Mouse (Mus musculus) heart, embryonic 15.5 days (tissue): ENCODE results near the gene Tmem203. TPM values are rescaled to one million over a fixed set of nuclear protein-coding genes. Genes with fewer than 3 reads are reported as not detected.

Experiments
- ATAC-seq: fragments of 200-750 bp; cut with Nextera tagmentation; replicated peaks from 2 replicates; pipeline ENCODE4 v1.8.0; 2017; ENCODE audit warnings: low read depth, moderate TSS enrichment; ENCODE audit not compliant: insufficient number of reproducible peaks, insufficient read depth, low FRiP score
- H3K27ac ChIP-seq: fragments of 300-500 bp; sonication (generic); 2 replicates; pipeline ENCODE4 v1.5.1; 2015; ENCODE audit warnings: mild to moderate bottlenecking, inconsistent platforms
- H3K27me3 ChIP-seq: fragments of 300-500 bp; sonication (generic); 2 replicates; pipeline ENCODE4 v1.6.1; 2015; ENCODE audit warnings: inconsistent platforms
- H3K36me3 ChIP-seq: fragments of 300-500 bp; sonication (generic); 2 replicates; pipeline ENCODE4 v1.6.1; 2015; ENCODE audit warnings: mild to moderate bottlenecking, inconsistent platforms
- H3K4me1 ChIP-seq: fragments of 300-500 bp; sonication (generic); replicated peaks from 2 replicates; pipeline ENCODE4 v1.6.1; 2015; ENCODE audit warnings: inconsistent platforms
- H3K4me2 ChIP-seq: fragments of 300-500 bp; sonication (generic); 2 replicates; pipeline ENCODE4 v1.6.1; 2015; ENCODE audit warnings: inconsistent platforms, mild to moderate bottlenecking, moderate library complexity
- H3K4me3 ChIP-seq: fragments of 300-500 bp; sonication (generic); 2 replicates; pipeline ENCODE4 v1.5.1; 2015; ENCODE audit warnings: mild to moderate bottlenecking, inconsistent platforms
- H3K9ac ChIP-seq: fragments of 300-500 bp; sonication (generic); 2 replicates; pipeline ENCODE4 v1.6.1; 2015; ENCODE audit warnings: mild to moderate bottlenecking, inconsistent platforms
- H3K9me3 ChIP-seq: fragments of 300-500 bp; sonication (generic); replicated peaks from 2 replicates; pipeline ENCODE4 v1.6.1; 2016; ENCODE audit warnings: inconsistent platforms
- whole genome bisulfite sequencing: fragments of 180-500 bp; shearing (Covaris S2); methylation state at CpG from one replicate; pipeline ENCODE4 v1.1.7; 2015; ENCODE audit warnings: mixed read lengths; 5-methylcytosine and 5-hydroxymethylcytosine counted together
- polyA plus RNA-seq: library from polyadenylated mRNA; unstranded; fragments of >200 nt; fragmentation: Nextera tagmentation; extraction: Ambion mirVana; gene quantifications from 2 replicates; pipeline ENCODE4 v1.2.1, GENCODE M21; 2015

Tmem203 gene
- 17.6 and 18.2 TPM in 2 replicates for polyA plus RNA-seq

DNA sequence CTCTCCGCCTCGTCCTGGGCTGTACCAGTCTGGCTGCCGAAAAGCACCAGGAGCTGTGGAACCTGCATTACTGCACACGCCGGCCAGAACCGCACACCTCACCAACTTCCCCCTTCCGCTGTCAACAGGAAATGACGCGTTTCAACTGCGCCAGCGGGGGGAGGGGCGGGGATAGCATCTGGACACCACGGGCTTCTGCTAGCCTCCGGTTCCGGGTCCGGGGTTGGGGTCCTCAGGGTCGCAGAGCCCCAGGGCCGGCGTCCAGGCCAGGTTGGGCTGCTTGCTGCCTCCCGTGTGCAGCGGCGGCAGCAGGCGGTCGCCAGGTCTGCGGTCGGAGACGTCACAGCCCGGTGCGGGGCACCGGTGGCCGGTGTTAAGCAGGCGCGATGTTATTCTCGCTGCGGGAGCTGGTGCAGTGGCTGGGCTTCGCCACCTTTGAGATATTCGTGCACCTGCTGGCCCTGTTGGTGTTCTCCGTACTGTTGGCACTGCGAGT, at the start of gene Tmem203:
TSS of gene Tmem203 (plus strand) at position 156 of the 496 bp plus-strand sequence.
- H3K27ac ChIP-seq: peak within 1 kb of the TSS; percentile 80
- peaks cover 16% of the 10 kb centered on the region for H3K4me1 ChIP-seq
- WGBS: under 1% methylated on average over 39 of the region's 39 CpGs
- H3K27me3 ChIP-seq: no peaks in the 10 kb centered on the region
- peak within 1 kb of the TSS; percentile 91 for H3K4me2 ChIP-seq
- no peaks in the 10 kb centered on the region for H3K9me3 ChIP-seq
- H3K9ac ChIP-seq: peak within 1 kb of the TSS; percentile 81
- peaks cover 19% of the 10 kb centered on the region for H3K36me3 ChIP-seq
- ATAC-seq: peak; percentile 83
- peak within 1 kb of the TSS; percentile 81 for H3K4me3 ChIP-seq

DNA sequence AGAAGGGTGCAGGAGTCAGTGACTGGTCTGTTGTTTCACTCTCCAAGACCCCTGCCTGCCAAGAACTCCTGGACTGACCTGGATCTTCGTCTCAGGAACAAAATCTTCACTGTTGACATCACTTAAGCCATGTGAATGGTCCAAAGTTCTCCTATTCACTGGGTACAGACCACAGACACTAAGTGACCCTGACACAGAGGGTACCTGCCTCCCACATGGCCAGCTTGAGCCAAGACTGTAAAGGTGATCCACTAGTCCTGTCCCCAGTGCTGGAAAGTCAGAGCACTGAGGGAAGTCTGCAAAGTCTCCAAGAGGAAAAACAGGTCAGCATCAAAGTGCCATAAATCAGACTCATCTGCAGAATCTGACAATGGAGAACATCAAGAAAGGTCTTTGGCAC, 47.6 kb upstream of the Tmem203 start:
- Histone ChIP-seq H3K9me3 (no peaks in the 10 kb centered on the region), H3K36me3 (peaks cover 58% of the 10 kb centered on the region), H3K9ac (no peak overlapping the region), H3K27me3 (no peaks in the 10 kb centered on the region), H3K4me2 (no peak overlapping the region), H3K4me3 (no peak overlapping the region), H3K27ac (no peak overlapping the region), H3K4me1 (peaks cover 20% of the 10 kb centered on the region)
- WGBS: 86% methylated on average over 1 of the region's 1 CpGs
- no peak for ATAC-seq

GRCm38 (mm10) chr2:25210686-25211085, 44.6 kb upstream of the Tmem203 start:
- Histone ChIP-seq H3K4me1 (peaks cover 20% of the 10 kb centered on the region), H3K4me2 (peak overlapping the region; percentile 75), H3K27me3 (0 out of 2 replicates have a peak, but pooled peaks cover 11% of the 10 kb centered on the region), H3K27ac (peak overlapping the region; percentile 88), H3K4me3 (peak overlapping the region; percentile 63), H3K36me3 (peaks cover 27% of the 10 kb centered on the region), H3K9ac (peak overlapping the region; percentile 80), H3K9me3 (no peaks in the 10 kb centered on the region)
- 1% methylated on average over 24 of the region's 24 CpGs for WGBS
- ATAC-seq: 0 out of 2 replicates have a peak, but pooled peaks have one; percentile 5

- Histone ChIP-seq H3K27me3 (0 out of 2 replicates have a peak, but pooled peaks cover 11% of the 10 kb centered on the region), H3K4me2 (peak within 1 kb of the TSS; percentile 75), H3K27ac (peak within 1 kb of the TSS; percentile 88), H3K4me1 (peaks cover 20% of the 10 kb centered on the region), H3K4me3 (peak within 1 kb of the TSS; percentile 63), H3K9me3 (no peaks in the 10 kb centered on the region), H3K9ac (peak within 1 kb of the TSS; percentile 80), H3K36me3 (peaks cover 22% of the 10 kb centered on the region)
- under 1% methylated on average over 44 of the region's 44 CpGs for WGBS
- peak; percentile 92 for ATAC-seq
Measured at GRCm38 (mm10) chr2:25211121-25211670, 44.0 kb upstream of the Tmem203 start, which contains the start of gene Nelfb. TSS of gene Nelfb (minus strand) at chr2:25211489.

- Histone ChIP-seq H3K4me3 (no peak overlapping the region), H3K9ac (no peak overlapping the region), H3K9me3 (no peaks in the 10 kb centered on the region), H3K27me3 (0 out of 2 replicates have a peak, but pooled peaks cover 11% of the 10 kb centered on the region), H3K4me1 (peaks cover 20% of the 10 kb centered on the region), H3K27ac (no peak overlapping the region), H3K36me3 (peaks cover 6% of the 10 kb centered on the region; the same call in 1 of the 2 replicates), H3K4me2 (no peak overlapping the region)
- no peak for ATAC-seq
- WGBS: 55% methylated on average over 23 of the region's 23 CpGs
Measured at GRCm38 (mm10) chr2:25213266-25213865, 41.9 kb upstream of the Tmem203 start.

GRCm38 (mm10) chr2:25214444-25214843, 40.8 kb upstream of the Tmem203 start, which contains the start of gene Stpg3:
TSS of gene Stpg3 (minus strand) at chr2:25214637.
- Histone ChIP-seq H3K9me3 (no peaks in the 10 kb centered on the region), H3K36me3 (no peaks in the 10 kb centered on the region), H3K4me3 (no peak within 1 kb of the TSS), H3K27me3 (0 out of 2 replicates have a peak, but pooled peaks cover 11% of the 10 kb centered on the region), H3K4me2 (no peak within 1 kb of the TSS), H3K9ac (no peak within 1 kb of the TSS), H3K4me1 (peaks cover 16% of the 10 kb centered on the region), H3K27ac (no peak within 1 kb of the TSS)
- 63% methylated on average over 3 of the region's 3 CpGs for WGBS
- ATAC-seq: no peak

DNA sequence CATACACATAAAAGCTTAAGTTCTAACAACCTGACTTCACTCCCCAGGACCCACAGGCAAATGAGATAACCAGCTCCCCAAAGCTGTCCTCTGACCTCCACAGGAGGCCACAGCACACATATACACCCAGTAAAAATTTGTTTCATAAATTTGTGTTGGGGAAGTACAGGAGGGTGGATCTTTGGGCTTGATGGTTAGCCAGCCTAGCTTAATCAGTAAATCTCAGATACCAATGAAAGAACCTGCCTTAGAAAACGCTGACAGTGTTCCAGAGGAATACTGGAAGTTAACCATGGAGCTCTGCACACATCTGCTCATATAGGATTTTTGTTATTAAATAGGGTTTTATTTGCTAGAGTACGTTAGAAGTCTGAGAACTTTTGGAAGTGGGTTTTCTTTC, 37.6 kb upstream of the Tmem203 start:
- Histone ChIP-seq H3K36me3 (peaks cover 11% of the 10 kb centered on the region; the same call in 1 of the 2 replicates), H3K9me3 (no peaks in the 10 kb centered on the region), H3K4me3 (no peak overlapping the region), H3K9ac (no peak overlapping the region), H3K27me3 (0 out of 2 replicates have a peak, but pooled peaks cover 11% of the 10 kb centered on the region), H3K4me1 (no peaks in the 10 kb centered on the region), H3K27ac (no peak overlapping the region), H3K4me2 (no peak overlapping the region)
- ATAC-seq: no peak
- WGBS: 51% methylated on average over 2 of the region's 2 CpGs

- Histone ChIP-seq H3K36me3 (peaks cover 11% of the 10 kb centered on the region; the same call in 1 of the 2 replicates), H3K9ac (no peak within 1 kb of the TSS), H3K4me2 (no peak within 1 kb of the TSS), H3K4me1 (peaks cover 3% of the 10 kb centered on the region), H3K4me3 (no peak within 1 kb of the TSS), H3K27me3 (0 out of 2 replicates have a peak, but pooled peaks cover 4% of the 10 kb centered on the region), H3K27ac (no peak within 1 kb of the TSS), H3K9me3 (no peaks in the 10 kb centered on the region)
- ATAC-seq: no peak
Measured at GRCm38 (mm10) chr2:25218445-25218844, 36.8 kb upstream of the Tmem203 start, which contains the start of gene Fam166a. TSS of gene Fam166a (plus strand) at chr2:25218745.

- no peaks in the 10 kb centered on the region for H3K9me3 ChIP-seq
- no peak overlapping the region for H3K27ac ChIP-seq
- no peak overlapping the region for H3K4me3 ChIP-seq
- H3K27me3 ChIP-seq: no peaks in the 10 kb centered on the region
- peaks cover 11% of the 10 kb centered on the region; the same call in 1 of the 2 replicates for H3K36me3 ChIP-seq
- no peak overlapping the region for H3K4me2 ChIP-seq
- ATAC-seq: no peak
- 70% methylated on average over 5 of the region's 5 CpGs for WGBS
- no peak overlapping the region for H3K9ac ChIP-seq
- H3K4me1 ChIP-seq: peaks cover 15% of the 10 kb centered on the region
Measured at GRCm38 (mm10) chr2:25221331-25221772, 33.9 kb upstream of the Tmem203 start.

DNA sequence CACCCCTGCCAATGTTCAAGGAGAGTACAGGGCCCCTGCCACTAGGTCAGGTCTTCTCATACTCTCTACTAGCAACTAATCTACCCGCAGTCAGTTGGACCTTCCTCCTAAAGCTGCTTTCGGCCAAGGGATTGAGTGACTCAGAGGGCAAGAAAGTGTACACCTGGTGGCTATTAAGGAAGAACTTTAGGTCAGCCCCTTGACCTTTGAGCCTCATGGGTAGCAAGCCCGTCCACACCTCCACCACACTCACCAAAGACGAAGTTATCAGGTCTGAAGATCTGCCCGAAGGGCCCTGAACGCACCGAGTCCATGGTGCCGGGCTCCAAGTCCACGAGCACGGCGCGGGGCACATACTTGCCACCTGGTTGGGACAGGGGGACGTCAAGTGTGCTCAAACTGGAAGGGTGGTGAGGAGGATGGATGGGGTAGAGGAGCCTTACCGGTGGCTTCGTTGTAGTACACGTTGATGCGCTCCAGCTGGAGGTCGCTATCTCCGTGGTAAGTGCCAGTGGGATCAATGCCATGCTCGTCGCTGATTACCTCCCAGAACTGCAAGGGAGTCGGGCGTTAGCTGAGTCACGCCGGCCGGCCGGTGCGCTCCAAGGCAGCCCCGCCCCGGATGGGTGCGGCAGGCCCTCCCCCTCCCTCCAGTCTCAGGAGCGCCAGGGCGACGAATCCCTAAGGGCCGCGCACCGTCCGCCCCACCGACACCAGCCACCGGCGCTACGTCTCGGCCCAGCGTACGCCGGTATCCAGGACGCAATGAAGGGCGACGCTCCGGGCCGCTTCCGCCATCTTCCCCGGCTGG, 31.4 kb upstream of the Tmem203 start:
- H3K27me3 ChIP-seq: no peaks in the 10 kb centered on the region
- peaks cover 23% of the 10 kb centered on the region for H3K4me1 ChIP-seq
- WGBS: 2% methylated on average over 44 of the region's 53 CpGs
- peak overlapping the region; percentile 85 for H3K4me2 ChIP-seq
- H3K9ac ChIP-seq: peak overlapping the region; percentile 76
- peak overlapping the region; percentile 73 for H3K4me3 ChIP-seq
- peaks cover 11% of the 10 kb centered on the region; the same call in 1 of the 2 replicates for H3K36me3 ChIP-seq
- peak; percentile 36 for ATAC-seq
- H3K9me3 ChIP-seq: no peaks in the 10 kb centered on the region
- H3K27ac ChIP-seq: peak overlapping the region; percentile 92

DNA sequence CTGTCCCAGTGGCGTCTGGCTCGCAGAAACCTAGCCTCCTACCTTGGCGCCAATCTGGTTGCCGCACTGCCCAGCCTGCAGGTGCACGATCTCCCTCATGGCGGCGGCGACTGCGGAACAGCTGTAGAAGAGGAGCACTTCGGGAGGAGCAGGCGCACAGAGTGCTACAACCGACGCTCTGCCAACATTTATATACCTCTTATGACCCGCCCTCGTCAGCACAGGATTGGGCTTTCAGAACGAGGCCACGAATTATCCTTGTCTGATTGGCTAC, 30.8 kb upstream of the Tmem203 start, which contains the start of gene Tubb4b:
TSS of gene Tubb4b (minus strand) at position 211 of the 274 bp plus-strand sequence.
- WGBS: 0% methylated on average over 17 of the region's 17 CpGs
- Histone ChIP-seq H3K9me3 (no peaks in the 10 kb centered on the region), H3K36me3 (peaks cover 11% of the 10 kb centered on the region; the same call in 1 of the 2 replicates), H3K4me3 (peak within 1 kb of the TSS; percentile 73), H3K9ac (peak within 1 kb of the TSS; percentile 76), H3K27ac (peak within 1 kb of the TSS; percentile 98), H3K4me1 (peaks cover 25% of the 10 kb centered on the region), H3K27me3 (0 out of 2 replicates have a peak, but pooled peaks cover 2% of the 10 kb centered on the region), H3K4me2 (peak within 1 kb of the TSS; percentile 85)
- ATAC-seq: no peak
